Mouse (Mus musculus) kidney, embryonic 14.5 days (tissue): ENCODE results near the gene Calhm4. TPM values are rescaled to one million over a fixed set of nuclear protein-coding genes. Genes with fewer than 3 reads are reported as not detected.
"Not testable (repeated sequence)": the region's sequence is repeated elsewhere in the genome, so short reads cannot be mapped to it uniquely, and the experiment has no call there.

Source experiments
- ATAC-seq: fragments of 200-750 bp; cut with Nextera tagmentation; 2 replicates; pipeline ENCODE4 v1.8.0; 2017; ENCODE audit warnings: moderate number of reproducible peaks, mild to moderate bottlenecking, moderate TSS enrichment, moderate library complexity; ENCODE audit not compliant: low FRiP score, low TSS enrichment
- H3K27ac ChIP-seq: fragments of 300-500 bp; sonication (generic); 2 replicates; pipeline ENCODE4 v1.5.1; 2014; ENCODE audit warnings: low read depth, mild to moderate bottlenecking, low read length, moderate library complexity, mixed read lengths
- H3K27me3 ChIP-seq: fragments of 300-500 bp; sonication (generic); 2 replicates; pipeline ENCODE4 v1.6.1; 2014; ENCODE audit warnings: mild to moderate bottlenecking, low read length; ENCODE audit not compliant: control insufficient read depth, insufficient read depth
- H3K36me3 ChIP-seq: fragments of 300-500 bp; sonication (generic); 2 replicates; pipeline ENCODE4 v1.6.1; 2014; ENCODE audit warnings: low read length, mixed read lengths; ENCODE audit not compliant: control insufficient read depth, insufficient read depth
- H3K4me1 ChIP-seq: fragments of 300-500 bp; sonication (generic); 2 replicates; pipeline ENCODE4 v1.6.1; 2014; ENCODE audit warnings: low read length, mixed read lengths; ENCODE audit not compliant: control insufficient read depth, insufficient read depth
- H3K4me2 ChIP-seq: fragments of 300-500 bp; sonication (generic); replicated peaks from 2 replicates; pipeline ENCODE4 v1.6.1; 2014; ENCODE audit warnings: low read depth, mild to moderate bottlenecking, low read length
- H3K4me3 ChIP-seq: fragments of 300-500 bp; sonication (generic); 2 replicates; pipeline ENCODE4 v1.5.1; 2014; ENCODE audit warnings: mild to moderate bottlenecking, low read length
- H3K9ac ChIP-seq: fragments of 300-500 bp; sonication (generic); 2 replicates; pipeline ENCODE4 v1.6.1; 2014; ENCODE audit warnings: low read depth, mild to moderate bottlenecking, low read length, moderate library complexity
- H3K9me3 ChIP-seq: fragments of 300-500 bp; sonication (generic); 2 replicates; pipeline ENCODE4 v1.6.1; 2016; ENCODE audit warnings: low read length; ENCODE audit not compliant: control insufficient read depth
- WGBS: fragments of 180-500 bp; shearing (Covaris S2); extraction: QIAGEN DNeasy Blood & Tissue Kit; methylation state at CpG from one replicate; pipeline ENCODE4 v1.1.7; 2014; 5-methylcytosine and 5-hydroxymethylcytosine counted together
- polyA plus RNA-seq: library from polyadenylated mRNA; unstranded; fragments of >200 nt; fragmentation: Nextera tagmentation; extraction: Ambion mirVana; gene quantifications from 2 replicates; pipeline ENCODE4 v1.2.1, GENCODE M21; 2014

Calhm4 gene
- polyA plus RNA-seq, 1 experiment from 2014 or later, result not detected

DNA sequence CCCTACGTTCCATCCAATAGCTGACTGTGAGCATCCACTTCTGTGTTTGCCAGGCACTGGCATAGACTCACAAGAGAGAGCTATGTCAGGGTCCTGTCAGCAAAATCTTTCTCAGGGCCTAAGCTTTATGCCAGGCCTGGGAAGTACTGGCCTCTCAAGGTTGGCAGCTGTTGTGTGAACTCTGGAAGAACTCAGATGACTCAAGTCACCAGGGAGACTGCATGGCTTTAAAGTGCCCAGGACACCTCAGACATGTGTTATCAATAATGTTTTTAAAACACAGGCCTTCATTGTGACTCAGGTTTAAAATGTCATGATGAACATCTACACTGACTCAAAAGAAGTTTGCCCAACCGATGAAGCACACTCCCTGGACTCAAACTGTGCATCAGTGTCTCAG is 30.9 kb downstream of the Calhm4 start:
- 90% methylated on average over 2 of the region's 2 CpGs for WGBS
- ATAC-seq, result no peak
- no peak overlapping the region for H3K4me2 ChIP-seq
- H3K27me3 ChIP-seq, result no peaks in the 10 kb centered on the region
- no peak overlapping the region for H3K27ac ChIP-seq
- H3K36me3 ChIP-seq, result peaks cover 7% of the 10 kb centered on the region; the same call in 1 of the 2 replicates
- peaks cover 3% of the 10 kb centered on the region for H3K4me1 ChIP-seq
- no peaks in the 10 kb centered on the region for H3K9me3 ChIP-seq
- H3K9ac ChIP-seq, result no peak overlapping the region
- H3K4me3 ChIP-seq, result no peak overlapping the region

GRCm38 (mm10) chr10:34012581-34012980 is 31.5 kb downstream of the Calhm4 start:
- Histone ChIP-seq H3K4me3 (no peak overlapping the region), H3K36me3 (peaks cover 7% of the 10 kb centered on the region; the same call in 1 of the 2 replicates), H3K27me3 (no peaks in the 10 kb centered on the region), H3K4me2 (no peak overlapping the region), H3K9ac (no peak overlapping the region), H3K27ac (no peak overlapping the region), H3K4me1 (no peaks in the 10 kb centered on the region), H3K9me3 (no peaks in the 10 kb centered on the region)
- ATAC-seq, result no peak
- 95% methylated on average over 4 of the region's 4 CpGs for WGBS

- H3K9me3 ChIP-seq, result no peaks in the 10 kb centered on the region
- no peak overlapping the region for H3K9ac ChIP-seq
- no peaks in the 10 kb centered on the region for H3K27me3 ChIP-seq
- H3K36me3 ChIP-seq, result peaks cover 62% of the 10 kb centered on the region
- H3K4me1 ChIP-seq, result no peaks in the 10 kb centered on the region
- no peak for ATAC-seq
- H3K4me3 ChIP-seq, result no peak overlapping the region
- no peak overlapping the region for H3K27ac ChIP-seq
- H3K4me2 ChIP-seq, result no peak overlapping the region
Observed at GRCm38 (mm10) chr10:33998397-33998796, 45.7 kb downstream of the Calhm4 start.

GRCm38 (mm10) chr10:33996686-33997085 is 47.4 kb downstream of the Calhm4 start:
- H3K27ac ChIP-seq, H3K4me2 ChIP-seq, H3K4me1 ChIP-seq, H3K9me3 ChIP-seq, ATAC-seq, H3K9ac ChIP-seq, H3K4me3 ChIP-seq, H3K27me3 ChIP-seq: not testable (repeated sequence)
- peaks cover 69% of the 10 kb centered on the region for H3K36me3 ChIP-seq
- WGBS, result 96% methylated on average over 6 of the region's 8 CpGs

Other genes with a start within 250 kb of the Calhm4 start
- not detected in 2 replicates for gene Sult3a1, start 186.6 kb downstream of the Calhm4 start, polyA plus RNA-seq
- gene Rsph4a, start 139.2 kb downstream of the Calhm4 start, polyA plus RNA-seq, result 0.06 TPM in 1 of 2 replicates, not detected in the other
- gene Zup1, start 93.0 kb downstream of the Calhm4 start, polyA plus RNA-seq, result 23.2 and 24.8 TPM in 2 replicates
- 145 and 185 TPM in 2 replicates for gene Rwdd1, start 24.7 kb downstream of the Calhm4 start, polyA plus RNA-seq
- gene Trappc3l, start 6.7 kb downstream of the Calhm4 start, polyA plus RNA-seq, result not detected in 2 replicates
- 0.19 and 0.30 TPM in 2 replicates for gene Calhm5, start 52.2 kb upstream of the Calhm4 start, polyA plus RNA-seq
- 0.89 and 1.7 TPM in 2 replicates for gene Calhm6, start 83.7 kb upstream of the Calhm4 start, polyA plus RNA-seq
- gene Dse, start 163.4 kb upstream of the Calhm4 start, polyA plus RNA-seq, result 12.8 and 24.1 TPM in 2 replicates
- 31.3 and 42.8 TPM in 2 replicates for gene Tspyl1, start 237.9 kb upstream of the Calhm4 start, polyA plus RNA-seq